Mouse (Mus musculus) stomach, postnatal 0 days (tissue): ENCODE data around the gene Scube3.

Source experiments
- CTCF ChIP-seq: IDR thresholded peaks from 2 replicates; pipeline ENCODE4 v1.5.1; 2016; ENCODE audit warnings: antibody characterized with exemption, low read depth, mild to moderate bottlenecking, moderate library complexity
- EP300 ChIP-seq: optimal IDR thresholded peaks from 2 replicates; pipeline ENCODE3; 2016; ENCODE audit warnings: antibody characterized with exemption

GRCm38 (mm10) chr17:28130391-28131125, 11.4 kb upstream of the Scube3 start:
- TF ChIP-seq CTCF, result no peak
- no peak for TF ChIP-seq EP300
